Mouse (Mus musculus) fat pad, adult 2 months (tissue): ENCODE data around the gene Uba52.
"Not testable (repeated sequence)": the region's sequence is repeated elsewhere in the genome, so short reads cannot be mapped to it uniquely, and the experiment has no call there.

Source experiments
- DNase-seq: peaks from one replicate; pipeline ENCODE4 v3.0.0-alpha.2; 2011; ENCODE audit warnings: low read depth, low spot score; ENCODE audit errors: extremely low read depth

Gene Uba52

DNA sequence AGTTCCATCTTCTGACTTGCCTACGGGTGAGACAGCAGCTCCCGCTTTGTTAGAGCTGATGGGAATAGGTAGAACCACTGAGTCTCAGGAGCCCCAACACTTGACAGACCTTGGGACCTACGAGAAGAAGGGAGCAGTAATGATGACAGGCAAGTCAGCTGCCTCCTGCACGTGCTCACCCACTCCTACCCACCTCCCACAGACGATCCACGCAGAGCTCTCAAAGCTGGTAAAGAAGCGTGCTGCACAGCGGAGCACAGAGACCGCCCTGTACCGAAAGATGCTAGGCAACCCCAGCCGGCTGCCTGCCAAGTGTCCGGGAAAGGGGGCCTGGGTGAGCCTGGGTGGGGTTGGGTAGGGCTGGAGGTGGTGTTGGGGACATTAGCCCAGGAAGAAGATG lies 23.7 kb upstream of the Uba52 start:
- no peak for DNase-seq

GRCm38 (mm10) chr8:70530314-70530713 lies 19.7 kb upstream of the Uba52 start:
- no peak for DNase-seq

GRCm38 (mm10) chr8:70529741-70530161 lies 19.1 kb upstream of the Uba52 start:
- no peak for DNase-seq

DNA sequence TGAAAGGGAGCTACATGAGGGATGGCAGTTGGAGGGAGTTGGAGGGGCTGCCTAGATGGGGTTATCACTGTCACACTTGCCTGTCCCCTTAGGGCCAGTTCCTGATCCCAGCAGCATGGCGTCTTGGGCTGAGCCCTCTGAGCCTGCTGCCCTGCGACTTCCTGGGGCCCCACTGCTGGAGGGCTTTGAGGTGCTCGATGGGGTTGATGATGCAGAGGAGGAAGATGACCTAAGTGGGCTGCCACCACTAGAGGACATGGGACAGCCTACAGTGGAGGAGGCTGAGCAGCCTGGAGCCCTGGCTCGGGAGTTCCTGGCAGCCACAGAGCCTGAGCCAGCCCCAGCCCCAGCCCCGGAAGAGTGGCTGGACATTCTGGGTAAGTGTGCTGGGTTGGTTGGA lies 18.7 kb upstream of the Uba52 start:
- DNase-seq = no peak

- DNase-seq = no peak
Observed at GRCm38 (mm10) chr8:70528182-70528797, 17.7 kb upstream of the Uba52 start.

DNA sequence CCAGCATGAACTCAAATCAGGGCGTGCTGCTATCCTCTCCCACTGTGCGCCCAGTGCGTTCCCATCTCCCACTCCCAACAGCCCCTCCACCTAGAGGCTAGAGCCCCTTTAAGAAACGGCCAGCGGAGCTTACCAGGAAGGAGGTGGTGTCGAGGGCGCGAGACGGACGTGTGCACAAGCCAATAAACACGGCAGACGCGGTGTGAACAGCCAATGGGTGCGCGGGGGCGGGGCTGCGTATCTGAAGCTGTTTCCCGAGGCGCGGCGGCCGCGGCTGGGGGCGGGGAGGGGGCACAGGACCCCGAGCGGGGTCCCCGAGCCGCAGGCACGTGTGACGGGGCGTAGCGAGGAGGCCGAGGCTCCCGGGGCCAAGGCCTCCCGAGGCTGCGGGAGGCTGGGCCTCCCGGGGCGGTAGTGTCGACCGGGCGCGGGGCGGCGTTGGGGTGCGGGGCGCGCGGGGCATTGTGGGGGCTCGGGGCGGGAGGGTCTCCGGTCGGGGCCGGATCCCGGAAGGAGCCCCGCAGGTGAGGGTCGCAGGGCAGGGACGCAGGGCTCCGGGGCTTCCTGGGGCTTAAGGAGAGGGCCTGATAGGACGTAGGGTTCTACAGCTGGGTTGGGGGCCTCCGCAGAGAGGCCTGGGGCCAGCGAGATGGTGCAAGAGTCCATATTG lies 17.0 kb upstream of the Uba52 start, which contains the start of the genes Fkbp8 and Kxd1:
Gene Fkbp8, plus strand, starts transcription at position 213 of the 670 bp plus-strand sequence.
Gene Kxd1, minus strand, starts transcription at position 445 of the 670 bp plus-strand sequence.
- DNase-seq = no peak

DNA sequence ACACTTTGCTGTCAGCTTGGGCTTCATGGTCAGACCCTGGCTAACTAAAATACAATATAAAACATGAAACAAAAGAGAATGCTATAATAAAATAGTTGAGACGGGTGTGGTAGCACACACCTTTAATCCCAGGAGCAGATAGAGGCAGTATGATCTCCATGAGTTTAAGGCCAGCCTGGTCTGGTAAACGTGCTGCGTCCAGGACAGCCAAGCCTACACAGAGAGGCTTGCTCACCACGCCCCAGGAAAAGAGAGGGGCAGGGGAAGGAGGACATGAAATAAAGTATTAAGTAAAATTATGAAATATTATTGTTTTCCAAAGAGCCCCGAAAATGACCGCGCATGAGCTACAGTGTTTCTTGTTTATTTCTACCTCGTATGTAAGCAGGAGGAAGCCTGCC lies 16.5 kb upstream of the Uba52 start:
- DNase-seq = no peak

DNA sequence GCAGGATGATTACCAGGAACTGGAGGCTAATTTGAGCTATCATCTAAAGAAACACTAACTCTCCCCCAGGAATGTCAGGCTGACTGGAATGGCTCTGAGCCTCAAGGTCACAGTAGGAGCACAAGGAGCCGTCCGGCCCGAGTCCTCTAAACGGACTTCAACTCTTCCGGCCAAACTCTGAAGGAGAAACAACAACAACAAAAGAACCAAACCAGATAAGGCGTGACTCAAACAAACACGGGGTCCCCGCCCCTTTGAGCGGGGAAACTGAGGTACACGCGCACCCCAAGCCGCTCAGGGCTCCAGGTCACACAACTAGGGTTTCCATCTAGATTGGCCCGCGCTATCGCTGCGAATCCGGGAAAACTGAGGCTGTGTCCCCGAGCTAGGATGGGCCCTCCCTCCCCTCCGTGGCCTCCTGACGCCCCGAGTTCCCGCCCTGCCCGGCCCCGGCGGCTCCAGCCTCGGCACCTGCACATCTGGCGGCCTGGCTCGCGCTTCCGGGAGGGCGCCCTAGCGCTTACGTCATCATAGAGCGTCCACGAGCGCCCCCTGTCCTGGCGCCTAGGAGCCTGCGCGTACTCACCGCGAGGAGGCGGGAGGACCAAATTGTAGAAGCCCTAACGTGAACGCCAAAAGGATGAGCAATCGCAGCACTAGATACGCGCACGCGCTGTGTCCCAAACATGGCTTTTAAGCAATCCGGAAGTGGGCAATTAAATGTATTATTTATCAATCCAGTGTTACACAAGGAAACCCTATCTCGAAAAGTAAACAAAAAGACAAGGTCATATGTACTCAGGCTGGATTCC lies 12.2 kb upstream of the Uba52 start:
- DNase-seq = no peak

- no peak for DNase-seq
Observed at GRCm38 (mm10) chr8:70519606-70520005, 9.0 kb upstream of the Uba52 start.

GRCm38 (mm10) chr8:70519043-70519442 lies 8.4 kb upstream of the Uba52 start:
- DNase-seq = no peak

DNA sequence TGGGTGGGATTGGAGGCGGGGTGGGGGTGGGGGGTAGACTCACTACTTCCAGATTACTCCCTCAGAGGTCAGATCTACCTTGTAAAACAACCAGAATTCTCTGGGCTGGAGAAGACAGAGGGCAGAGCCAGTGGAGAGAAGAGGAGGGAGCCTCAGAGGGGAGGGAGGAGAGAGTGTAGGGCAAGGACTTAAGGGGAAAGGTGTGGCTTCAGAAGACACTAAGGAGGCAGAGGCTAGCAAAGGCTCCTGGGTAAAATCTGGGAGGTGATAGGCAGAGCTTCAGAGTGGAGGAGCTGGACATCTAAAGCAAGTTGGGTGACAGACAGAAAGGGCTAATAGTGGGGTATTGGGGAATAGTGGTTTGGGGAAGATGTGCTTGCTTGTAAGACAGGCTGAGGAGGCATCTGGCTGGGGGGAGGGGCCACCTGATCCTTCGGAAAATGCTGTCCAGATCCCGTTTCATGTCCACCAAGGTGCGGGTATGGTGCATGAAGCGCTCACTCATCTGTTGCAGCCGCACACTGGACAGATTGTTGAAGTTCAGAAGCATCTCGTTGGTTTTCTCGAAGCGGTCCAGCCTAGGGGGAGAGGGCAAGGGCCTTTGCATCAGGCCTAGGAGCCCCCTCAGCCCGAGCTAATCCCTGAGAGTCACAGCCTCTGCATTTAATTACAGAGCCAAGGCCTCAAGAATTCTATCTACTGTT lies 7.5 kb upstream of the Uba52 start:
- no peak for DNase-seq

DNA sequence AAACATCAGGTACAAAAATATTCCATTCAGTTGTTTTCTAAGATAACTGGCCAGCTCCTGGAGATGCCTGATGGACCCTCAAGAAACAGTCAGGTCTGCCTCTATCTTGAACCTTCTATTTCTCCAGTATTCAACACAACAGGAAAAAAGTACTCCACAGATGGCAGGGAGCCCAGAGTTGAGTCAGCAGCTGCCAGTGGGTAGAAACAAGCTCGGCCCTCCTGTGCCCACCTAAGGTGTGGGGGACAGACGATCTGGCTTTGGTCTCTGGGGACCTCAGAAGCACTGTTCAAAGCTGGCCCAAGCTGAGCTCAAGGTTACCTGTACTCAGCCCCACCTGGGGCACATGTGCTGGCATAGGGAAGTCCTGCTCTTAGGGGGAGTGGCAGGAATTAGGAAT lies 2.8 kb upstream of the Uba52 start:
- no peak for DNase-seq

GRCm38 (mm10) chr8:70512253-70512903 lies 1.8 kb upstream of the Uba52 start:
- no peak for DNase-seq

GRCm38 (mm10) chr8:70511770-70512169 lies 1.2 kb upstream of the Uba52 start:
- no peak for DNase-seq

DNA sequence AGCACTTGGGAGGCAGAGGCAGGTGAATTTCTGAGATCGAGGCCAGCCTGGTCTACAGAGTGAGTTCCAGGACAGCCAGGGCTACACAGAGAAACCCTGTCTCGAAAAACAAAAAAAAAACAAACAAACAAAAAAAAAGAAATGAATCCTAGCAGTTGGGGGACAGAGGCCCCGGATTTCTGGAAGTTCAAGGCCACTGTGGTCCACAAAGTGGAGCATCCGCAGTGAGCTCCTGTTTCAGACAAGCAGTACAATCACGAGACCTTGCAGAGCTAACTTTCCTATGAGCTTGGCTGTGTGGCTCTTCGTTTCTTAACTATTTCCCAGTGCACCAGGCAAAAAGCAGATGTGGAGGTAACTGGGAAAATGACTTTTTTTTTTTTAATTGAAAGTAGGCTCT lies 573 bp upstream of the Uba52 start:
- not testable (repeated sequence) for DNase-seq

DNA sequence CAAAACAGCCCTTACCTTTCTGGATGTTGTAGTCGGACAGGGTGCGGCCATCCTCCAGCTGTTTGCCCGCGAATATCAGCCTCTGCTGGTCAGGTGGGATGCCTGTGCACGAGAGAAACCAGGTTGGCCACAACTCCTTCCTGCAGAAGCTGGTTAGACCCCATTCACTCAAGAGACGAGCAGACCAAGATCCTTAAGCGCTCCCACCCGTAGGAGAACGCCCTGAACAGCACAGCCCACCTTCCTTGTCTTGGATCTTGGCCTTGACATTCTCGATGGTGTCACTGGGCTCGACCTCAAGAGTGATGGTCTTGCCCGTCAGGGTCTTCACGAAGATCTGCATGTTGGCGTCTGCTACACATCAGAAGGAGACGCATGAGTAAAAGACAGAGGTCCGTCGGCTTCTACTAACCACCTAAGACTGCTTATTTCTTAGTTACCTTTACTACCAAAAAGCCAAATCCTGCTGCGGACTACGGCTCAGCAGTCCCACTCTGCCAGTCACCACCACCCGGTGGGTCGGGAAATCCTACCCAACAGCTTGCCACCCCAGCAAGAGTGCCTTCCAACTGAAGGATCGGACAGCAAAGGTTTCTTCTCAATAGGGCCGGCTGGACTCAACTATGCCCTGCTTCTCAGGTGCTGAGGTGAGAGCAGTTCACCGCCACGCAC lies 1.2 kb downstream of the Uba52 start:
- no peak for DNase-seq

GRCm38 (mm10) chr8:70507027-70507393 lies 3.6 kb downstream of the Uba52 start:
- no peak for DNase-seq

- no peak for DNase-seq
Observed at GRCm38 (mm10) chr8:70506328-70507026, 4.1 kb downstream of the Uba52 start, which contains the start of gene Rex1bd. Gene Rex1bd (minus strand): TSS chr8:70506752.

DNA sequence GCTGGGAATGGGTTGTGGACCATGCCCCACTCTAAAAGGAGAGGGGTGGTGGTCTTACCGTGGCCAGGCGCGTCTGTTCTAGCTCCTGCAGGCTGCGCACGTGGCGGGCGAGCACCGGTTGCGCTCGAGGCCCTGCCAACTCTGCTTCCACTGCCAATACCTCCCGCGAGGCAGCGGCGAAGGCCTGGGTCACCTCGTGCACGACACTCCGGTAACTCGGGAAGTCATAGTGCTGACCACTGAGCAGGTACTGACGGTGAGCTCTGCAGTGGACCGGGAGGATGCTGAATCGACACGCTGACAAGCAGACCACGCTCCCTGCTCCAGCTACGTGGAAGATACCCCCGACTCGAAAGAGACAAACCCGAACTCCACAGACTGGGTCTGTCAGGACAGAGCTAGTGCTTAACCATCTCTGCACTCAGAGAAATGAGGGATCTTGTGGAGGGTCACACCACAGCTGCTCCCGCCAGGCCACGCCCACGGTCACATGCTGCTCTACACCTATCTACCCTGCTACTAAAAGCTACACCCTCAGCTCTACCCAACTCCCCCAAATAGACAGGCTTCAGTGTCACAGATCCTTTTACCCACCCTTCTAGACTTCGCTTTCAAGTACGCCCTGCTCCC lies 4.8 kb downstream of the Uba52 start:
- no peak for DNase-seq
